Mouse (Mus musculus) testis, adult 2 months (tissue): ENCODE results near the gene Arl10. TPM values are rescaled to one million over a fixed set of nuclear protein-coding genes. Genes with fewer than 3 reads are reported as not detected.

Experiments used
- H3K27ac ChIP-seq: fragments of 200-500 bp; 2 replicates; pipeline ENCODE4 v1.5.1; 2012; ENCODE audit warnings: low read depth, low read length; ENCODE audit not compliant: control insufficient read depth, insufficient read depth
- H3K27me3 ChIP-seq: fragments of 200-500 bp; 2 replicates; pipeline ENCODE4 v1.6.1; 2012; ENCODE audit warnings: mild to moderate bottlenecking, low read length, moderate library complexity; ENCODE audit not compliant: control insufficient read depth, insufficient read depth
- H3K36me3 ChIP-seq: fragments of 200-500 bp; 2 replicates; pipeline ENCODE4 v1.6.1; 2012; ENCODE audit warnings: mild to moderate bottlenecking, low read length; ENCODE audit not compliant: control insufficient read depth, insufficient read depth
- H3K4me1 ChIP-seq: fragments of 200-500 bp; 2 replicates; pipeline ENCODE4 v1.6.1; 2012; ENCODE audit warnings: low read length; ENCODE audit not compliant: control insufficient read depth, insufficient read depth
- H3K4me3 ChIP-seq: fragments of 200-500 bp; 2 replicates; pipeline ENCODE4 v1.5.1; 2012; ENCODE audit warnings: low read depth, mild to moderate bottlenecking, low read length, moderate library complexity, mixed read lengths; ENCODE audit not compliant: control insufficient read depth
- CTCF ChIP-seq: fragments of 200-500 bp; IDR thresholded peaks from 2 replicates; pipeline ENCODE4 v1.5.1; 2012; ENCODE audit warnings: low read depth, mild to moderate bottlenecking, inconsistent platforms, low read length, moderate library complexity; ENCODE audit not compliant: control insufficient read depth, insufficient read depth, insufficient replicate concordance
- POLR2A ChIP-seq: fragments of 200-500 bp; IDR thresholded peaks from 2 replicates; pipeline ENCODE4 v1.6.1; 2012; ENCODE audit warnings: low read depth, mild to moderate bottlenecking, inconsistent platforms, low read length, moderate library complexity; ENCODE audit not compliant: control insufficient read depth
- polyA plus RNA-seq: library from polyadenylated mRNA; depleted of rRNA; stranded (reverse); fragments of >200 nt; gene quantifications from 2 replicates; pipeline ENCODE4 v1.2.3, GENCODE M21; 2012; rRNA removed

Gene Arl10
- polyA plus RNA-seq, 1 experiment: 1.8 TPM

DNA sequence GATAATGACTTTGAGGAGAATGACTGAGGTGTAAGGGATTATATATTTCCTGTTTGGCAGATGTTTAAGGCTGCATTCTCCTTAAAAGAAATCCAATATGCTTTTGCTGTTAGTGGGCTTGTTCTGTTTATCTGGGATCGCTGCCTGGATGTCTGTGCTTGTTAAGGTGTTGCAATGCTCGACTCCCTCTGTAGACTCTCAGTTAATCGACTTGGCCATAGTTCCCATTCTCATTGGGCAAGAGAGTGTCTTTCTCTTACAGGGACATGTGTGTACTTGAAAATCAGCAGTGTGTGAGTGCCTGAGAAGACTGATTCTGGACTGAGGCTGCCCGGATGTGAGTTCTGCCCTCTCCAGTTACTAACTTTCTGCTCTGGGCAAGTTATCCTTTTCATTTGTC, 54.3 kb downstream of the Arl10 start:
- H3K27me3 ChIP-seq: no peaks in the 10 kb centered on the region

More for the DNA sequence above, 54.3 kb downstream of the Arl10 start:
- Histone ChIP-seq H3K36me3 (no peaks in the 10 kb centered on the region; the same call in 1 of the 2 replicates), H3K4me3 (no peak overlapping the region), H3K4me1 (no peaks in the 10 kb centered on the region), H3K27ac (no peak overlapping the region)
- TF ChIP-seq POLR2A (no peak), CTCF (no peak)

Other genes starting within 250 kb of the Arl10 start
- gene Cplx2, start 203.7 kb upstream of the Arl10 start, polyA plus RNA-seq: 0.23 and 0.31 TPM in 2 replicates
- 14.0 and 15.7 TPM in 2 replicates for gene Thoc3, start 106.2 kb upstream of the Arl10 start, polyA plus RNA-seq
- 22.5 and 23.3 TPM in 2 replicates for gene Simc1, start 71.2 kb upstream of the Arl10 start, polyA plus RNA-seq
- gene 4833439L19Rik, start 9.6 kb upstream of the Arl10 start, polyA plus RNA-seq: 59.8 and 60.8 TPM in 2 replicates
- 8.2 and 10.7 TPM in 2 replicates for gene Nop16, start 15.1 kb downstream of the Arl10 start, polyA plus RNA-seq
- 87.3 and 112 TPM in 2 replicates for gene Higd2a, start 15.2 kb downstream of the Arl10 start, polyA plus RNA-seq
- 12.5 and 12.7 TPM in 2 replicates for gene Cltb, start 36.3 kb downstream of the Arl10 start, polyA plus RNA-seq
- 23.6 and 31.8 TPM in 2 replicates for gene Faf2, start 46.8 kb downstream of the Arl10 start, polyA plus RNA-seq
- 418 and 439 TPM in 2 replicates for gene Rnf44, start 118.9 kb downstream of the Arl10 start, polyA plus RNA-seq
- 1.1 and 1.5 TPM in 2 replicates for gene Cdhr2, start 126.4 kb downstream of the Arl10 start, polyA plus RNA-seq
- 0.02 and 0.06 TPM in 2 replicates for gene Gprin1, start 174.9 kb downstream of the Arl10 start, polyA plus RNA-seq
- 1.2 and 2.0 TPM in 2 replicates for gene Sncb, start 191.6 kb downstream of the Arl10 start, polyA plus RNA-seq
- gene Eif4e1b, start 209.0 kb downstream of the Arl10 start, polyA plus RNA-seq: 0.43 and 0.51 TPM in 2 replicates
- 12.4 and 14.3 TPM in 2 replicates for gene Tspan17, start 214.4 kb downstream of the Arl10 start, polyA plus RNA-seq